Mouse (Mus musculus) midbrain, embryonic 16.5 days (tissue): Measurements from ENCODE around the gene Plcb1. TPM values are rescaled to one million over a fixed set of nuclear protein-coding genes. Genes with fewer than 3 reads are reported as not detected.

ENCODE experiments used
- ATAC-seq: fragments of 200-750 bp; cut with Nextera tagmentation; 2 replicates; pipeline ENCODE4 v1.8.0; 2017; ENCODE audit warnings: moderate TSS enrichment
- H3K27ac ChIP-seq: fragments of 300-500 bp; sonication (generic); 2 replicates; pipeline ENCODE4 v1.5.1; 2014; ENCODE audit warnings: mild to moderate bottlenecking, low read length, mixed read lengths
- H3K27me3 ChIP-seq: fragments of 300-500 bp; sonication (generic); 2 replicates; pipeline ENCODE4 v1.6.1; 2014; ENCODE audit warnings: low read depth, low read length, mixed read lengths; ENCODE audit not compliant: control insufficient read depth, insufficient read depth
- H3K36me3 ChIP-seq: fragments of 300-500 bp; sonication (generic); 2 replicates; pipeline ENCODE4 v1.6.1; 2014; ENCODE audit warnings: mild to moderate bottlenecking, low read length, moderate library complexity, mixed read lengths; ENCODE audit not compliant: control insufficient read depth, insufficient read depth
- H3K4me1 ChIP-seq: fragments of 300-500 bp; sonication (generic); 2 replicates; pipeline ENCODE4 v1.6.1; 2014; ENCODE audit warnings: mild to moderate bottlenecking, low read length, mixed read lengths; ENCODE audit not compliant: control insufficient read depth, insufficient read depth
- H3K4me2 ChIP-seq: fragments of 300-500 bp; sonication (generic); 2 replicates; pipeline ENCODE4 v1.6.1; 2014; ENCODE audit warnings: mild to moderate bottlenecking, low read length, mixed read lengths
- H3K4me3 ChIP-seq: fragments of 300-500 bp; sonication (generic); 2 replicates; pipeline ENCODE4 v1.5.1; 2014; ENCODE audit warnings: low read depth, mild to moderate bottlenecking, low read length, moderate library complexity, mixed read lengths
- H3K9ac ChIP-seq: fragments of 300-500 bp; sonication (generic); 2 replicates; pipeline ENCODE4 v1.6.1; 2014; ENCODE audit warnings: low read depth, low read length, mixed read lengths
- H3K9me3 ChIP-seq: fragments of 300-500 bp; sonication (generic); replicated peaks from 2 replicates; pipeline ENCODE4 v1.6.1; 2014; ENCODE audit warnings: mild to moderate bottlenecking, low read length, mixed read lengths; ENCODE audit not compliant: control insufficient read depth, poor library complexity, severe bottlenecking
- WGBS: fragments of 180-500 bp; shearing (Covaris S2); extraction: QIAGEN DNeasy Blood & Tissue Kit; methylation state at CpG from one replicate; pipeline ENCODE4 v1.1.7; 2014; 5-methylcytosine and 5-hydroxymethylcytosine counted together
- polyA plus RNA-seq: library from polyadenylated mRNA; unstranded; fragments of >200 nt; fragmentation: Nextera tagmentation; extraction: Ambion mirVana; gene quantifications from 2 replicates; pipeline ENCODE4 v1.2.1, GENCODE M21; 2015

Gene Plcb1
- polyA plus RNA-seq, 1 experiment from 2014 or later: 35.9 TPM

- Histone ChIP-seq H3K27me3 (no peaks in the 10 kb centered on the region), H3K9me3 (no peaks in the 10 kb centered on the region), H3K4me1 (no peaks in the 10 kb centered on the region), H3K4me2 (no peak overlapping the region), H3K36me3 (no peaks in the 10 kb centered on the region), H3K9ac (no peak overlapping the region), H3K27ac (no peak overlapping the region), H3K4me3 (no peak overlapping the region)
- WGBS: 82% methylated on average over 5 of the region's 5 CpGs
- ATAC-seq: no peak
Measured at GRCm38 (mm10) chr2:135072503-135072902, 286.6 kb downstream of the Plcb1 start.

- no peak overlapping the region for H3K27ac ChIP-seq
- H3K4me1 ChIP-seq: no peaks in the 10 kb centered on the region
- H3K4me3 ChIP-seq: no peak overlapping the region
- ATAC-seq: no peak
- no peak overlapping the region for H3K9ac ChIP-seq
- 81% methylated on average over 5 of the region's 5 CpGs for WGBS
- no peaks in the 10 kb centered on the region for H3K9me3 ChIP-seq
- H3K4me2 ChIP-seq: no peak overlapping the region
- no peaks in the 10 kb centered on the region for H3K36me3 ChIP-seq
- H3K27me3 ChIP-seq: no peaks in the 10 kb centered on the region
Measured at GRCm38 (mm10) chr2:135073014-135073413, 287.1 kb downstream of the Plcb1 start.

GRCm38 (mm10) chr2:135075375-135075774, 289.5 kb downstream of the Plcb1 start:
- H3K27me3 ChIP-seq: no peaks in the 10 kb centered on the region
- WGBS: 93% methylated on average over 1 of the region's 1 CpGs
- H3K36me3 ChIP-seq: no peaks in the 10 kb centered on the region
- H3K4me1 ChIP-seq: no peaks in the 10 kb centered on the region
- no peak for ATAC-seq
- no peak overlapping the region for H3K4me2 ChIP-seq
- H3K4me3 ChIP-seq: no peak overlapping the region
- H3K27ac ChIP-seq: no peak overlapping the region
- no peaks in the 10 kb centered on the region for H3K9me3 ChIP-seq
- no peak overlapping the region for H3K9ac ChIP-seq

GRCm38 (mm10) chr2:135092588-135093162, 306.8 kb downstream of the Plcb1 start:
- no peak overlapping the region for H3K4me2 ChIP-seq
- H3K4me3 ChIP-seq: no peak overlapping the region
- no peaks in the 10 kb centered on the region for H3K36me3 ChIP-seq
- 68% methylated on average over 5 of the region's 5 CpGs for WGBS
- no peak for ATAC-seq
- H3K4me1 ChIP-seq: no peaks in the 10 kb centered on the region
- H3K27ac ChIP-seq: no peak overlapping the region
- no peaks in the 10 kb centered on the region for H3K27me3 ChIP-seq
- H3K9ac ChIP-seq: no peak overlapping the region
- H3K9me3 ChIP-seq: no peaks in the 10 kb centered on the region

- H3K9me3 ChIP-seq: no peaks in the 10 kb centered on the region
- H3K4me3 ChIP-seq: no peak overlapping the region
- no peak overlapping the region for H3K9ac ChIP-seq
- 37% methylated on average over 4 of the region's 4 CpGs for WGBS
- no peaks in the 10 kb centered on the region for H3K36me3 ChIP-seq
- ATAC-seq: peak; percentile 42; the same call in 1 of the 2 replicates
- H3K27me3 ChIP-seq: no peaks in the 10 kb centered on the region
- H3K27ac ChIP-seq: no peak overlapping the region
- no peak overlapping the region for H3K4me2 ChIP-seq
- H3K4me1 ChIP-seq: no peaks in the 10 kb centered on the region
Measured at GRCm38 (mm10) chr2:135101292-135101691, 315.4 kb downstream of the Plcb1 start.

- H3K4me2 ChIP-seq: no peak overlapping the region
- no peak for ATAC-seq
- no peaks in the 10 kb centered on the region for H3K4me1 ChIP-seq
- no peak overlapping the region for H3K9ac ChIP-seq
- WGBS: 55% methylated on average over 1 of the region's 1 CpGs
- H3K36me3 ChIP-seq: no peaks in the 10 kb centered on the region
- no peaks in the 10 kb centered on the region for H3K27me3 ChIP-seq
- H3K27ac ChIP-seq: no peak overlapping the region
- H3K4me3 ChIP-seq: no peak overlapping the region
- H3K9me3 ChIP-seq: no peaks in the 10 kb centered on the region
Measured at GRCm38 (mm10) chr2:135101943-135102342, 316.1 kb downstream of the Plcb1 start.

- Histone ChIP-seq H3K4me3 (no peak overlapping the region), H3K4me1 (no peaks in the 10 kb centered on the region), H3K36me3 (no peaks in the 10 kb centered on the region), H3K27me3 (no peaks in the 10 kb centered on the region), H3K9me3 (no peaks in the 10 kb centered on the region), H3K9ac (no peak overlapping the region), H3K4me2 (no peak overlapping the region), H3K27ac (no peak overlapping the region)
- no peak for ATAC-seq
- 94% methylated on average over 4 of the region's 4 CpGs for WGBS
Measured at GRCm38 (mm10) chr2:135106649-135107048, 320.8 kb downstream of the Plcb1 start.

GRCm38 (mm10) chr2:135108607-135109006, 322.7 kb downstream of the Plcb1 start:
- no peaks in the 10 kb centered on the region for H3K36me3 ChIP-seq

GRCm38 (mm10) chr2:135114501-135115128, 328.7 kb downstream of the Plcb1 start:
- Histone ChIP-seq H3K27me3 (no peaks in the 10 kb centered on the region), H3K4me2 (no peak overlapping the region), H3K9ac (no peak overlapping the region), H3K27ac (no peak overlapping the region), H3K4me1 (no peaks in the 10 kb centered on the region), H3K9me3 (no peaks in the 10 kb centered on the region), H3K4me3 (no peak overlapping the region), H3K36me3 (no peaks in the 10 kb centered on the region)
- 76% methylated on average over 3 of the region's 3 CpGs for WGBS
- no peak for ATAC-seq

More at GRCm38 (mm10) chr2:135108607-135109006, 322.7 kb downstream of the Plcb1 start:
- no peak for ATAC-seq
- H3K9me3 ChIP-seq: no peaks in the 10 kb centered on the region
- H3K27me3 ChIP-seq: no peaks in the 10 kb centered on the region
- no peak overlapping the region for H3K4me2 ChIP-seq
- WGBS: 22% methylated on average over 2 of the region's 2 CpGs
- no peaks in the 10 kb centered on the region for H3K4me1 ChIP-seq
- H3K4me3 ChIP-seq: no peak overlapping the region
- no peak overlapping the region for H3K9ac ChIP-seq
- no peak overlapping the region for H3K27ac ChIP-seq
